Mouse (Mus musculus): ENCODE results near the gene Troap. TPM values are rescaled to one million over a fixed set of nuclear protein-coding genes. Genes with fewer than 3 reads are reported as not detected.

The Troap gene
- polyA plus RNA-seq (2014; fragmentation: Illumina TruSeq; extraction: RNeasy Lipid Tissue Mini Kit (QIAGEN cat#74804); ENCODE audit: low read depth, low replicate concordance), result not detected

GRCm38 (mm10) chr15:99074019-99074599 is at the start of gene Troap:
Gene Troap (plus strand): TSS chr15:99074575.

GRCm38 (mm10) chr15:99029619-99030584 is 44.5 kb upstream of the Troap start, which contains the start of gene Tuba1c:
Gene Tuba1c (plus strand): TSS chr15:99029891.

GRCm38 (mm10) chr15:99055040-99055439 is 19.3 kb upstream of the Troap start, which contains the start of gene Prph:
Gene Prph (plus strand): TSS chr15:99055174.

GRCm38 (mm10) chr15:99087253-99088075 is 13.1 kb downstream of the Troap start, which contains the start of gene C1ql4:
Gene C1ql4 (minus strand): TSS chr15:99087817.

GRCm38 (mm10) chr15:99092870-99093269 is 18.5 kb downstream of the Troap start, which contains the start of gene Dnajc22:
Gene Dnajc22 (plus strand): TSS chr15:99093170.

GRCm38 (mm10) chr15:99125711-99126080 is 51.3 kb downstream of the Troap start, which contains the start of gene Spats2:
Gene Spats2 (plus strand): TSS chr15:99125916.

Other genes with a start within 250 kb of the Troap start
- 28.5 TPM for gene Prkag1, start 243.1 kb upstream of the Troap start, polyA plus RNA-seq (2014; fragmentation: Illumina TruSeq; extraction: RNeasy Lipid Tissue Mini Kit (QIAGEN cat#74804); ENCODE audit: low read depth, low replicate concordance)
- 2.6 TPM for gene Kmt2d, start 203.4 kb upstream of the Troap start, polyA plus RNA-seq (2014; fragmentation: Illumina TruSeq; extraction: RNeasy Lipid Tissue Mini Kit (QIAGEN cat#74804); ENCODE audit: low read depth, low replicate concordance)
- gene Rhebl1, start 180.0 kb upstream of the Troap start, polyA plus RNA-seq (2014; fragmentation: Illumina TruSeq; extraction: RNeasy Lipid Tissue Mini Kit (QIAGEN cat#74804); ENCODE audit: low read depth, low replicate concordance), result not detected
- gene Dhh, start 176.0 kb upstream of the Troap start, polyA plus RNA-seq (2014; fragmentation: Illumina TruSeq; extraction: RNeasy Lipid Tissue Mini Kit (QIAGEN cat#74804); ENCODE audit: low read depth, low replicate concordance), result not detected
- 3.3 TPM for gene Lmbr1l, start 156.3 kb upstream of the Troap start, polyA plus RNA-seq (2014; fragmentation: Illumina TruSeq; extraction: RNeasy Lipid Tissue Mini Kit (QIAGEN cat#74804); ENCODE audit: low read depth, low replicate concordance)
- 10.7 TPM for gene Tuba1b, start 140.0 kb upstream of the Troap start, polyA plus RNA-seq (2014; fragmentation: Illumina TruSeq; extraction: RNeasy Lipid Tissue Mini Kit (QIAGEN cat#74804); ENCODE audit: low read depth, low replicate concordance)
- not detected for gene Gm49450, start 121.0 kb upstream of the Troap start, polyA plus RNA-seq (2014; fragmentation: Illumina TruSeq; extraction: RNeasy Lipid Tissue Mini Kit (QIAGEN cat#74804); ENCODE audit: low read depth, low replicate concordance)
- 2.5 TPM for gene Tuba1a, start 120.9 kb upstream of the Troap start, polyA plus RNA-seq (2014; fragmentation: Illumina TruSeq; extraction: RNeasy Lipid Tissue Mini Kit (QIAGEN cat#74804); ENCODE audit: low read depth, low replicate concordance)
- gene Tuba1c, start 44.7 kb upstream of the Troap start, polyA plus RNA-seq (2014; fragmentation: Illumina TruSeq; extraction: RNeasy Lipid Tissue Mini Kit (QIAGEN cat#74804); ENCODE audit: low read depth, low replicate concordance), result 23.2 TPM
- not detected for gene Prph, start 19.4 kb upstream of the Troap start, polyA plus RNA-seq (2014; fragmentation: Illumina TruSeq; extraction: RNeasy Lipid Tissue Mini Kit (QIAGEN cat#74804); ENCODE audit: low read depth, low replicate concordance)
- gene C1ql4, start 13.2 kb downstream of the Troap start, polyA plus RNA-seq (2014; fragmentation: Illumina TruSeq; extraction: RNeasy Lipid Tissue Mini Kit (QIAGEN cat#74804); ENCODE audit: low read depth, low replicate concordance), result not detected
- 26.7 TPM for gene Dnajc22, start 18.6 kb downstream of the Troap start, polyA plus RNA-seq (2014; fragmentation: Illumina TruSeq; extraction: RNeasy Lipid Tissue Mini Kit (QIAGEN cat#74804); ENCODE audit: low read depth, low replicate concordance)
- gene Spats2, start 51.3 kb downstream of the Troap start, polyA plus RNA-seq (2014; fragmentation: Illumina TruSeq; extraction: RNeasy Lipid Tissue Mini Kit (QIAGEN cat#74804); ENCODE audit: low read depth, low replicate concordance), result 4.0 TPM
- not detected for gene Kcnh3, start 150.3 kb downstream of the Troap start, polyA plus RNA-seq (2014; fragmentation: Illumina TruSeq; extraction: RNeasy Lipid Tissue Mini Kit (QIAGEN cat#74804); ENCODE audit: low read depth, low replicate concordance)
- 0.93 TPM for gene Mcrs1, start 177.4 kb downstream of the Troap start, polyA plus RNA-seq (2014; fragmentation: Illumina TruSeq; extraction: RNeasy Lipid Tissue Mini Kit (QIAGEN cat#74804); ENCODE audit: low read depth, low replicate concordance)
- gene Prpf40b, start 220.5 kb downstream of the Troap start, polyA plus RNA-seq (2014; fragmentation: Illumina TruSeq; extraction: RNeasy Lipid Tissue Mini Kit (QIAGEN cat#74804); ENCODE audit: low read depth, low replicate concordance), result 3.4 TPM
- not detected for gene Fam186b, start 221.3 kb downstream of the Troap start, polyA plus RNA-seq (2014; fragmentation: Illumina TruSeq; extraction: RNeasy Lipid Tissue Mini Kit (QIAGEN cat#74804); ENCODE audit: low read depth, low replicate concordance)

Measured in liver, adult 10 weeks (tissue).